Mouse (Mus musculus): ENCODE results near the gene Ttc21a.

- TF ChIP-seq CTCF (IDR thresholded peaks at IDR 0.05) = no peak
- no peak for TF ChIP-seq EP300 (IDR thresholded peaks at IDR 0.05)
These were observed 61.4 kb downstream of the Ttc21a start for GRCm38 (mm10) chr9:119998776-119999175.
